Mouse (Mus musculus) cerebral cortex, adult 2 months (tissue): Measurements from ENCODE around the gene Stoml2.

Experiments
- WGBS: fragments of 180-500 bp; shearing (Covaris S2); methylation state at CpG from one replicate; pipeline ENCODE4 v1.1.7; 2018; 5-methylcytosine and 5-hydroxymethylcytosine counted together

Gene Stoml2

GRCm38 (mm10) chr4:43031237-43031995 is at the start of gene Stoml2:
Gene Stoml2, minus strand, starts transcription at chr4:43031710.
- WGBS: 1% methylated on average over 38 of the region's 38 CpGs

GRCm38 (mm10) chr4:43078071-43078718 is 46.7 kb upstream of the Stoml2 start:
- WGBS: 70% methylated on average over 7 of the region's 7 CpGs

GRCm38 (mm10) chr4:43065471-43065870 is 34.0 kb upstream of the Stoml2 start:
- 95% methylated on average over 4 of the region's 4 CpGs for WGBS

GRCm38 (mm10) chr4:43060286-43060685 is 28.8 kb upstream of the Stoml2 start:
- WGBS: 35% methylated on average over 3 of the region's 3 CpGs

- WGBS: 23% methylated on average over 3 of the region's 3 CpGs
Measured at GRCm38 (mm10) chr4:43059697-43060096, 28.2 kb upstream of the Stoml2 start.

- WGBS: under 1% methylated on average over 87 of the region's 90 CpGs
Measured at GRCm38 (mm10) chr4:43058753-43059654, 27.5 kb upstream of the Stoml2 start, which contains the start of gene Unc13b. Gene Unc13b, plus strand, starts transcription at chr4:43058953.

- WGBS: 8% methylated on average over 8 of the region's 8 CpGs
Measured at GRCm38 (mm10) chr4:43058392-43058752, 26.9 kb upstream of the Stoml2 start.

- 94% methylated on average over 5 of the region's 5 CpGs for WGBS
Measured at GRCm38 (mm10) chr4:43057654-43058053, 26.1 kb upstream of the Stoml2 start.

- 12% methylated on average over 4 of the region's 4 CpGs for WGBS
Measured at GRCm38 (mm10) chr4:43052627-43053026, 21.1 kb upstream of the Stoml2 start.

- under 1% methylated on average over 5 of the region's 5 CpGs for WGBS
Measured at GRCm38 (mm10) chr4:43047231-43047630, 15.7 kb upstream of the Stoml2 start.

- 21% methylated on average over 5 of the region's 5 CpGs for WGBS
Measured at GRCm38 (mm10) chr4:43046607-43047006, 15.1 kb upstream of the Stoml2 start.

GRCm38 (mm10) chr4:43045659-43046302 is 14.3 kb upstream of the Stoml2 start, which contains the start of gene Fam214b:
Gene Fam214b, minus strand, starts transcription at chr4:43046220.
- under 1% methylated on average over 33 of the region's 33 CpGs for WGBS

GRCm38 (mm10) chr4:43045285-43045658 is 13.8 kb upstream of the Stoml2 start:
- 4% methylated on average over 13 of the region's 13 CpGs for WGBS

GRCm38 (mm10) chr4:43044673-43045072 is 13.2 kb upstream of the Stoml2 start:
- 20% methylated on average over 4 of the region's 4 CpGs for WGBS

- WGBS: 14% methylated on average over 7 of the region's 7 CpGs
Measured at GRCm38 (mm10) chr4:43043644-43044357, 12.3 kb upstream of the Stoml2 start.

GRCm38 (mm10) chr4:43040881-43041547 is 9.5 kb upstream of the Stoml2 start:
- 66% methylated on average over 9 of the region's 9 CpGs for WGBS

GRCm38 (mm10) chr4:43040114-43040572 is 8.6 kb upstream of the Stoml2 start:
- WGBS: under 1% methylated on average over 25 of the region's 25 CpGs

- 2% methylated on average over 11 of the region's 11 CpGs for WGBS
Measured at GRCm38 (mm10) chr4:43039609-43040008, 8.1 kb upstream of the Stoml2 start.

GRCm38 (mm10) chr4:43038567-43039495 is 7.3 kb upstream of the Stoml2 start:
- WGBS: 28% methylated on average over 15 of the region's 15 CpGs
